Mouse (Mus musculus) lung, postnatal 0 days (tissue): Measurements from ENCODE around the gene Mup19.

ENCODE experiments used
- CTCF ChIP-seq: IDR thresholded peaks from 2 replicates; pipeline ENCODE4 v1.5.1; 2016; ENCODE audit warnings: antibody characterized with exemption, mild to moderate bottlenecking
- EP300 ChIP-seq: IDR thresholded peaks from 2 replicates; pipeline ENCODE4 v1.6.1; 2016; ENCODE audit warnings: antibody characterized with exemption, mild to moderate bottlenecking, control low read depth

DNA sequence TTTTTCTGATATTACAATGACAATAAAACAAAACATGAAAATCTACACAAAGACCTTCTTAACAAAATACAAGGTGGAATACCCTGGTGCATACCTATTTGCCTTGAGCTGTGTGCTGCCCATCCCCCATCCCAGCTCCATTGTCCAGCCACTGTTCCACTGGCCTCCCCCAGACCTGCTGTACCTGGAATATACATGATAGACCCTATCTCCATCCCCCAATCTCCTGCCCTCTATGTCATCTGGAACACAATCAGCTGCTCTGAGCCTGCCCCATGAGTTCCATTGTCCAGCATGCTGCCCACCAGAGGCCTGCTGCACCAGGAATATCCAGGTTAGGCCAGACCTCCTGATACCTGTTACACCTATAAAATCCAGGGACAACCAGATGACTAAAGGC, 31.4 kb upstream of the Mup19 start:
- TF ChIP-seq CTCF, result no peak
- no peak for TF ChIP-seq EP300
